ENCODE assay signal across 13 mouse cellular contexts in the genomic region with DNA sequence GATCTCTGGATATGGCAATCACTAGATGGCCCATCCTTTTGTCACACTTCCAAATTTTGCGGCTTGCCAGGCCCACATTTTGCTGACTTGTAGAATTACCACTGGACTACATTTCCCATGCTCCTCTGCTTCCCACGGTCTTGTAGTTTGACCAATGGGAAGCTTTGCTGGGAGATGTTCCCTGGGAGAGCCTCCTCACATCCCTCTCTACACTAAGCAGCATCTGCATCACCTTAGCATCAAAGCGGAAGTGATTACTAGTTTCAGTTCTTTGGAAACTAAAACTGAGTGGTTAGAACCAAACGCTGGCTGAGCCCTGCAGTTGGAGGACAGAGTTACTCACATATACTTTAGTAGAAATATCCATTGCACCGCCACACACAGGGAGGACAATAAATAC.
DNase-seq lines count a peak whose midpoint lies in the region; ATAC-seq lines count a peak whose summit lies in the region.
"Had no signal": no experiment of that assay in that cellular context is flagged by ENCODE, and none has a peak within 500 bp of the region (broad histone marks: within the 10 kb centered on the region; RNA-seq: fewer than 3 reads in every experiment).

No protein-coding gene starts in this region.

- no peaks in the 10 kb centered on the region for H3K36me3 ChIP-seq in midbrain, embryonic 11.5 days (ENCODE audit: control insufficient read depth, insufficient read depth, low read length)
- H3K36me3 ChIP-seq in midbrain, embryonic 10.5 days: no peaks in the 10 kb centered on the region
- H3K36me3 ChIP-seq in hindbrain, embryonic 16.5 days (ENCODE audit: control insufficient read depth, insufficient read depth, low read length): no peaks in the 10 kb centered on the region
- no peaks in the 10 kb centered on the region for H3K36me3 ChIP-seq in neural tube, embryonic 15.5 days
- H3K36me3 ChIP-seq: limb, embryonic 13.5 days had no signal

- ATAC-seq in midbrain, embryonic 11.5 days (ENCODE audit: low FRiP score): peak; percentile 84
- ATAC-seq in common myeloid progenitor, adult 5-6 weeks (replicated peaks; ENCODE audit: low read depth, poor library complexity, severe bottlenecking): peak; percentile 47; the same call in 1 of the 2 replicates
- peak; percentile 87 for ATAC-seq in hindbrain, embryonic 16.5 days
- peak; percentile 85 for ATAC-seq in neural tube, embryonic 15.5 days (ENCODE audit: low FRiP score)

- H3K4me1 ChIP-seq in midbrain, embryonic 11.5 days (ENCODE audit: control insufficient read depth, insufficient read depth, low read length): no peaks in the 10 kb centered on the region
- peaks cover 4% of the 10 kb centered on the region; the same call in 1 of the 2 replicates for H3K4me1 ChIP-seq in midbrain, embryonic 10.5 days
- H3K4me1 ChIP-seq in hindbrain, embryonic 16.5 days (ENCODE audit: control insufficient read depth, insufficient read depth, low read depth, low read length): no peaks in the 10 kb centered on the region
- H3K4me1 ChIP-seq in neural tube, embryonic 15.5 days: 0 out of 2 replicates have a peak, but pooled peaks cover 3% of the 10 kb centered on the region

- H3K27ac ChIP-seq in midbrain, embryonic 11.5 days (ENCODE audit: low read depth, low read length): no peak overlapping the region
- H3K27ac ChIP-seq in midbrain, embryonic 10.5 days (replicated peaks): no peak overlapping the region
- no peak overlapping the region for H3K27ac ChIP-seq in hindbrain, embryonic 16.5 days (ENCODE audit: low read depth, low read length)
- H3K27ac ChIP-seq in neural tube, embryonic 15.5 days (replicated peaks): no peak overlapping the region
- H3K27ac ChIP-seq: limb, embryonic 13.5 days had no signal

- no peak overlapping the region for H3K4me3 ChIP-seq in midbrain, embryonic 11.5 days (ENCODE audit: low read depth, low read length)
- H3K4me3 ChIP-seq in midbrain, embryonic 10.5 days: no peak overlapping the region
- no peak overlapping the region for H3K4me3 ChIP-seq in hindbrain, embryonic 16.5 days (ENCODE audit: low read length)
- H3K4me3 ChIP-seq in neural tube, embryonic 15.5 days (replicated peaks): no peak overlapping the region
- H3K4me3 ChIP-seq: limb, embryonic 13.5 days had no signal

- H3K27me3 ChIP-seq in midbrain, embryonic 11.5 days (ENCODE audit: control insufficient read depth, insufficient read depth, low read length): no peaks in the 10 kb centered on the region
- no peaks in the 10 kb centered on the region for H3K27me3 ChIP-seq in midbrain, embryonic 10.5 days (ENCODE audit: low read depth, poor library complexity, severe bottlenecking)
- no peaks in the 10 kb centered on the region for H3K27me3 ChIP-seq in hindbrain, embryonic 16.5 days (replicated peaks; ENCODE audit: control insufficient read depth, insufficient read depth, low read length)
- no peaks in the 10 kb centered on the region for H3K27me3 ChIP-seq in neural tube, embryonic 15.5 days (replicated peaks)
- H3K27me3 ChIP-seq: limb, embryonic 13.5 days had no signal

- H3K4me2 ChIP-seq in midbrain, embryonic 11.5 days: no peak overlapping the region
- no peak overlapping the region for H3K4me2 ChIP-seq in hindbrain, embryonic 16.5 days (ENCODE audit: low read length)
- H3K4me2 ChIP-seq in neural tube, embryonic 15.5 days: no peak overlapping the region
- H3K4me2 ChIP-seq: limb, embryonic 13.5 days; lung, embryonic 14.5 days had no signal

- no peak overlapping the region for H3K9ac ChIP-seq in midbrain, embryonic 11.5 days (ENCODE audit: low read length)
- H3K9ac ChIP-seq in hindbrain, embryonic 16.5 days (ENCODE audit: low read depth, low read length): no peak overlapping the region
- no peak overlapping the region for H3K9ac ChIP-seq in neural tube, embryonic 15.5 days (replicated peaks)
- H3K9ac ChIP-seq: limb, embryonic 13.5 days; lung, embryonic 14.5 days had no signal

- WGBS in midbrain, embryonic 11.5 days: 54% methylated on average over 5 of the region's 5 CpGs
- WGBS in midbrain, embryonic 10.5 days: 56% methylated on average over 5 of the region's 5 CpGs
- 60% methylated on average over 5 of the region's 5 CpGs for WGBS in hindbrain, embryonic 16.5 days
- 59% methylated on average over 5 of the region's 5 CpGs for WGBS in neural tube, embryonic 15.5 days

- DNase-seq in midbrain, embryonic 11.5 days (ENCODE audit: low spot score, missing footprints): no peak
- no peak for DNase-seq in midbrain, embryonic 10.5 days (ENCODE audit: low spot score)
- no peak for DNase-seq in MN1 (ENCODE audit: low spot score)
- DNase-seq in kidney, adult 8-10 months: no peak
- DNase-seq: cerebellum, postnatal 36 days; gastrocnemius, postnatal 10 days; kidney, adult 11 months; layer of hippocampus, adult 9-11 months; lung, embryonic 14.5 days had no signal

- H3K9me3 ChIP-seq in midbrain, embryonic 11.5 days (ENCODE audit: control insufficient read depth, low read length): no peaks in the 10 kb centered on the region
- H3K9me3 ChIP-seq in midbrain, embryonic 10.5 days (replicated peaks): no peaks in the 10 kb centered on the region
- H3K9me3 ChIP-seq in hindbrain, embryonic 16.5 days (ENCODE audit: control insufficient read depth, low read length): no peaks in the 10 kb centered on the region
- H3K9me3 ChIP-seq in neural tube, embryonic 15.5 days (replicated peaks): no peaks in the 10 kb centered on the region
- H3K9me3 ChIP-seq: limb, embryonic 13.5 days had no signal
